Mouse (Mus musculus) urinary bladder, postnatal 10 days (tissue): Measurements from ENCODE around the gene Gm15737.

ENCODE experiments used
- DNase-seq: peaks from one replicate; pipeline ENCODE4 v3.0.0; 2022; ENCODE audit warnings: low spot score

The Gm15737 gene

GRCm38 (mm10) chr6:92869089-92869581 is at the start of gene Gm15737:
Gm15737 (plus strand) TSS chr6:92869357.
- DNase-seq, result no peak

- no peak for DNase-seq
These were observed 47.6 kb upstream of the Gm15737 start for GRCm38 (mm10) chr6:92821606-92822005.

GRCm38 (mm10) chr6:92822006-92822405 is 47.2 kb upstream of the Gm15737 start:
- DNase-seq, result no peak

GRCm38 (mm10) chr6:92823991-92824390 is 45.2 kb upstream of the Gm15737 start:
- DNase-seq, result no peak

GRCm38 (mm10) chr6:92826561-92826960 is 42.6 kb upstream of the Gm15737 start:
- DNase-seq, result no peak

GRCm38 (mm10) chr6:92827360-92827759 is 41.8 kb upstream of the Gm15737 start:
- DNase-seq, result no peak

GRCm38 (mm10) chr6:92829148-92829547 is 40.0 kb upstream of the Gm15737 start:
- DNase-seq, result no peak

- no peak for DNase-seq
These were observed 38.1 kb upstream of the Gm15737 start for GRCm38 (mm10) chr6:92831106-92831505.

- no peak for DNase-seq
These were observed 27.2 kb upstream of the Gm15737 start for GRCm38 (mm10) chr6:92842000-92842399.

- DNase-seq, result no peak
These were observed 25.7 kb upstream of the Gm15737 start for GRCm38 (mm10) chr6:92843474-92843873.

- DNase-seq, result no peak
These were observed 23.3 kb upstream of the Gm15737 start for GRCm38 (mm10) chr6:92845898-92846297.

GRCm38 (mm10) chr6:92846614-92847013 is 22.5 kb upstream of the Gm15737 start:
- DNase-seq, result no peak

GRCm38 (mm10) chr6:92849208-92849607 is 19.9 kb upstream of the Gm15737 start:
- no peak for DNase-seq

- DNase-seq, result no peak
These were observed 18.9 kb upstream of the Gm15737 start for GRCm38 (mm10) chr6:92850250-92850649.

GRCm38 (mm10) chr6:92854873-92855272 is 14.3 kb upstream of the Gm15737 start:
- no peak for DNase-seq

- no peak for DNase-seq
These were observed 11.4 kb upstream of the Gm15737 start for GRCm38 (mm10) chr6:92857761-92858160.

- no peak for DNase-seq
These were observed 10.2 kb upstream of the Gm15737 start for GRCm38 (mm10) chr6:92858721-92859510.

- no peak for DNase-seq
These were observed 8.8 kb upstream of the Gm15737 start for GRCm38 (mm10) chr6:92860285-92860912.

- DNase-seq, result no peak
These were observed 6.6 kb upstream of the Gm15737 start for GRCm38 (mm10) chr6:92862599-92862998.

- DNase-seq, result no peak
These were observed 544 bp downstream of the Gm15737 start for GRCm38 (mm10) chr6:92869582-92870219.

- no peak for DNase-seq
These were observed 2.7 kb downstream of the Gm15737 start for GRCm38 (mm10) chr6:92871813-92872212.

GRCm38 (mm10) chr6:92872766-92873165 is 3.6 kb downstream of the Gm15737 start:
- DNase-seq, result no peak

GRCm38 (mm10) chr6:92874854-92875253 is 5.7 kb downstream of the Gm15737 start:
- DNase-seq, result no peak
